Mouse (Mus musculus): Measurements from ENCODE around the gene Tpbgl.

- no peak for TF ChIP-seq GATA1 (IDR thresholded peaks at IDR 0.05; ENCODE audit: borderline replicate concordance, low read length)
- no peak for TF ChIP-seq FLI1 (IDR thresholded peaks at IDR 0.05; ENCODE audit: low read length)
Observed at GRCm38 (mm10) chr7:99603875-99604662, 22.8 kb downstream of the Tpbgl start.
